Mouse (Mus musculus) monocyte, adult 2 months (primary cell): ENCODE measurements around the gene Rel.
"Not testable (repeated sequence)": the region's sequence is repeated elsewhere in the genome, so short reads cannot be mapped to it uniquely, and the experiment has no call there.

Experiments used
- DNase-seq, 2 experiments: peaks; one replicate each; pipeline ENCODE4 v3.0.0; 2022; ENCODE audit warnings: low spot score in 2 of 2, low read depth in 1 of 2

The Rel gene

GRCm38 (mm10) chr11:23770760-23771506 is at the start of gene Rel:
Rel (minus strand) TSS chr11:23770970.
- peak; percentile 73 to 91 for DNase-seq

- no peak for DNase-seq
These were observed 48.0 kb upstream of the Rel start for GRCm38 (mm10) chr11:23818745-23819144.

- no peak for DNase-seq
These were observed 40.0 kb upstream of the Rel start for GRCm38 (mm10) chr11:23810741-23811140.

- peak in 1 of 2 experiments; percentile 45 for DNase-seq
These were observed 34.9 kb upstream of the Rel start for GRCm38 (mm10) chr11:23805716-23806115.

GRCm38 (mm10) chr11:23803136-23803535 is 32.4 kb upstream of the Rel start:
- no peak for DNase-seq

- DNase-seq, result no peak
These were observed 31.5 kb upstream of the Rel start for GRCm38 (mm10) chr11:23802256-23802655.

GRCm38 (mm10) chr11:23801851-23802250 is 31.1 kb upstream of the Rel start:
- no peak for DNase-seq

- not testable (repeated sequence) for DNase-seq
These were observed 12.9 kb upstream of the Rel start for GRCm38 (mm10) chr11:23783677-23784076.

GRCm38 (mm10) chr11:23783085-23783484 is 12.3 kb upstream of the Rel start:
- DNase-seq, result no peak

GRCm38 (mm10) chr11:23782038-23782437 is 11.3 kb upstream of the Rel start:
- no peak for DNase-seq

- DNase-seq, result no peak
These were observed 8.0 kb upstream of the Rel start for GRCm38 (mm10) chr11:23778787-23779201.

- DNase-seq, result no peak
These were observed 1.7 kb upstream of the Rel start for GRCm38 (mm10) chr11:23772471-23772870.

- no peak for DNase-seq
These were observed 832 bp upstream of the Rel start for GRCm38 (mm10) chr11:23771507-23772097.

- DNase-seq, result no peak
These were observed 335 bp downstream of the Rel start for GRCm38 (mm10) chr11:23770510-23770759.

GRCm38 (mm10) chr11:23769686-23770509 is 872 bp downstream of the Rel start:
- DNase-seq, result peak; percentile 22 to 42

GRCm38 (mm10) chr11:23769033-23769432 is 1.7 kb downstream of the Rel start:
- no peak for DNase-seq

- DNase-seq, result no peak
These were observed 2.8 kb downstream of the Rel start for GRCm38 (mm10) chr11:23767928-23768327.

GRCm38 (mm10) chr11:23767369-23767768 is 3.4 kb downstream of the Rel start:
- DNase-seq, result not testable (repeated sequence)

- no peak for DNase-seq
These were observed 8.1 kb downstream of the Rel start for GRCm38 (mm10) chr11:23762635-23763034.

- DNase-seq, result no peak
These were observed 12.6 kb downstream of the Rel start for GRCm38 (mm10) chr11:23758218-23758617.

GRCm38 (mm10) chr11:23754329-23754728 is 16.4 kb downstream of the Rel start:
- no peak for DNase-seq

GRCm38 (mm10) chr11:23753136-23753710 is 17.5 kb downstream of the Rel start:
- DNase-seq, result no peak
